Mouse (Mus musculus): Measurements from ENCODE around the gene Gm20671.

DNA sequence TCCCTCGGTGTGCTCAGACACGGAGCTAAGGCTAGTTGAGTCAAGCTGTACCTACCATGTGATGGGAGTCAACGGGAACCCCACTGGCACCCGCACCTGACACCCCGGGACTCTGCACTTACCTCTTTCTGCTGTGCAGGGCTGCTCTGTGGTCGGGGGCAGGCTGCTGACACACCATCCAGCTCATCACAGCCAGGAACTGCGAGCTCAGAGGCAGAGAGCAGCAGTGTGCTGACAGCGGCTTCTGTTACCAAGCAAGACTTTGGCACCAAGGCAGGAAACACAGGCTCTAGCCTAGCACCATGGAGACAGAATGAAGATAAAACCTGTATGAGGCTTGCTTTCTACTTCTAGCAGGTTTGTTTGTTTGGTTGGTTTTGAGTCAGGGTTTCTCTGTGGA, 6.4 kb downstream of the Gm20671 start:
- TF ChIP-seq MAX (IDR thresholded peaks at IDR 0.05) (no peak), CTCF (IDR thresholded peaks at IDR 0.05; ENCODE audit: control insufficient read depth, insufficient read depth, insufficient read length) (no peak)
